Mouse (Mus musculus): ENCODE results near the gene Inpp5d.

DNA sequence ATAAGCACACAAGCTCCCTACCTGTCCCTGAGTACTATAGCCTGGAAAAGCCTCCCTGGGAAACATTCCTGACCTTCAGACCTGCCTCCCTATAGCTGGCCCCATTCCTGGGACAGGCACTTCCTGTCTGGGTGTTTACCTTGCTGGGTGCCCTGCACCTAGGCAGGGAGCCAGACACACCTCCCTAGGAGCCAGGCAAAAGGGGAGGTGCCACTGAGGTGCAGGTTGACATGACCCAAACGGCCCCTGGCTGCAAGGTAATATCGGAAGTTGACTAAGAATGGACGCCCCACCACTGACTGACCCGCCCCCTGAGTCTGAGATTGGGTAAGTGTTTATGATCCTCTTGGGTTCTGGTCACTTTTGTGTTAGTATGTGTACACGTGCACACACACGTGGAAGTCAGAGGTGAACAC, 46.3 kb upstream of the Inpp5d start, which contains the start of gene Ngef:
- TF ChIP-seq POLR2A (IDR thresholded peaks at IDR 0.05; ENCODE audit: borderline replicate concordance, low read depth, low read length) (no peak), CTCF (IDR thresholded peaks at IDR 0.05; ENCODE audit: low read depth, low read length) (no peak)
